Mouse (Mus musculus) forebrain, embryonic 14.5 days (tissue): ENCODE data around the gene Mxd3. TPM values are rescaled to one million over a fixed set of nuclear protein-coding genes. Genes with fewer than 3 reads are reported as not detected.

ENCODE experiments used
- ATAC-seq: fragments of 200-750 bp; cut with Nextera tagmentation; 2 replicates; pipeline ENCODE4 v1.8.0; 2017; ENCODE audit warnings: mild to moderate bottlenecking, moderate library complexity
- DNase-seq: peaks from one replicate; pipeline ENCODE4 v3.0.0-alpha.2; 2015; ENCODE audit warnings: low spot score
- H3K27ac ChIP-seq: fragments of 300-500 bp; sonication (generic); 2 replicates; pipeline ENCODE4 v1.5.1; 2014; ENCODE audit warnings: low read depth, mild to moderate bottlenecking, control low read depth, low read length, moderate library complexity
- H3K27me3 ChIP-seq: fragments of 300-500 bp; sonication (generic); replicated peaks from 2 replicates; pipeline ENCODE4 v1.6.1; 2014; ENCODE audit warnings: low read length, control low read depth, mixed read lengths; ENCODE audit not compliant: control insufficient read depth, insufficient read depth
- H3K36me3 ChIP-seq: fragments of 300-500 bp; sonication (generic); 2 replicates; pipeline ENCODE4 v1.6.1; 2014; ENCODE audit warnings: low read length, control low read depth; ENCODE audit not compliant: control insufficient read depth, insufficient read depth
- H3K4me1 ChIP-seq: fragments of 300-500 bp; sonication (generic); 2 replicates; pipeline ENCODE4 v1.6.1; 2014; ENCODE audit warnings: antibody characterized with exemption, low read length, control low read depth; ENCODE audit not compliant: control insufficient read depth, insufficient read depth
- H3K4me2 ChIP-seq: fragments of 300-500 bp; sonication (generic); 2 replicates; pipeline ENCODE4 v1.6.1; 2014; ENCODE audit warnings: mild to moderate bottlenecking, control low read depth, low read length
- H3K4me3 ChIP-seq: fragments of 300-500 bp; sonication (generic); 2 replicates; pipeline ENCODE4 v1.5.1; 2014; ENCODE audit warnings: low read depth, low read length, control low read depth
- H3K9ac ChIP-seq: fragments of 300-500 bp; sonication (generic); 2 replicates; pipeline ENCODE4 v1.6.1; 2014; ENCODE audit warnings: mild to moderate bottlenecking, low read length, control low read depth, moderate library complexity
- H3K9me3 ChIP-seq: fragments of 300-500 bp; sonication (generic); replicated peaks from 2 replicates; pipeline ENCODE4 v1.6.1; 2016; ENCODE audit warnings: low read length, control low read depth, mixed read lengths; ENCODE audit not compliant: control insufficient read depth
- whole genome bisulfite sequencing: fragments of 180-500 bp; shearing (Covaris S2); extraction: QIAGEN DNeasy Blood & Tissue Kit; methylation state at CpG from one replicate; pipeline ENCODE4 v1.1.7; 2014; 5-methylcytosine and 5-hydroxymethylcytosine counted together
- polyA plus RNA-seq: library from polyadenylated mRNA; unstranded; fragments of >200 nt; fragmentation: Nextera tagmentation; extraction: Ambion mirVana; gene quantifications from 2 replicates; pipeline ENCODE4 v1.2.1, GENCODE M21; 2014

Gene Mxd3
- polyA plus RNA-seq, 1 experiment from 2014 or later = 37.1 TPM

- DNase-seq (no peak), ATAC-seq (no peak)
- 0 out of 2 replicates have a peak, but pooled peaks cover 2% of the 10 kb centered on the region for H3K27me3 ChIP-seq
- H3K4me2 ChIP-seq = no peak overlapping the region
- H3K27ac ChIP-seq = no peak overlapping the region
- no peaks in the 10 kb centered on the region for H3K36me3 ChIP-seq
- H3K4me3 ChIP-seq = no peak overlapping the region
- no peak overlapping the region for H3K9ac ChIP-seq
- H3K4me1 ChIP-seq = no peaks in the 10 kb centered on the region
- no peaks in the 10 kb centered on the region for H3K9me3 ChIP-seq
- 81% methylated on average over 7 of the region's 7 CpGs for WGBS
These were observed 38.8 kb upstream of the Mxd3 start for GRCm38 (mm10) chr13:55368401-55368800.

GRCm38 (mm10) chr13:55362453-55363060 is 32.9 kb upstream of the Mxd3 start, which contains the start of gene Lman2:
TSS of gene Lman2 (minus strand) at chr13:55362783.
- Histone ChIP-seq H3K9ac (peak within 1 kb of the TSS; percentile 85), H3K36me3 (peaks cover 31% of the 10 kb centered on the region), H3K4me3 (peak within 1 kb of the TSS; percentile 94), H3K4me1 (peaks cover 10% of the 10 kb centered on the region), H3K4me2 (peak within 1 kb of the TSS; percentile 86), H3K27me3 (0 out of 2 replicates have a peak, but pooled peaks cover 2% of the 10 kb centered on the region), H3K9me3 (no peaks in the 10 kb centered on the region), H3K27ac (peak within 1 kb of the TSS; percentile 89)
- peak; percentile 99 for ATAC-seq
- peak; percentile 99 for DNase-seq
- under 1% methylated on average over 35 of the region's 35 CpGs for WGBS

- Histone ChIP-seq H3K27me3 (0 out of 2 replicates have a peak, but pooled peaks cover 2% of the 10 kb centered on the region), H3K36me3 (peaks cover 34% of the 10 kb centered on the region), H3K9me3 (no peaks in the 10 kb centered on the region), H3K9ac (peak overlapping the region; percentile 85), H3K4me3 (peak overlapping the region; percentile 94), H3K4me2 (peak overlapping the region; percentile 86), H3K27ac (peak overlapping the region; percentile 89), H3K4me1 (peaks cover 10% of the 10 kb centered on the region)
- under 1% methylated on average over 32 of the region's 32 CpGs for WGBS
- DNase-seq = no peak
- peak; percentile 50 for ATAC-seq
These were observed 32.4 kb upstream of the Mxd3 start for GRCm38 (mm10) chr13:55361974-55362452.

- Histone ChIP-seq H3K4me3 (peak overlapping the region; percentile 94), H3K9me3 (no peaks in the 10 kb centered on the region), H3K27me3 (no peaks in the 10 kb centered on the region), H3K4me1 (peaks cover 10% of the 10 kb centered on the region), H3K4me2 (peak overlapping the region; percentile 86), H3K36me3 (peaks cover 40% of the 10 kb centered on the region), H3K27ac (no peak overlapping the region), H3K9ac (peak overlapping the region; percentile 85; the same call in 1 of the 2 replicates)
- ATAC-seq = no peak
- no peak for DNase-seq
These were observed 31.5 kb upstream of the Mxd3 start for GRCm38 (mm10) chr13:55361145-55361544.

GRCm38 (mm10) chr13:55346745-55347144 is 17.1 kb upstream of the Mxd3 start:
- no peaks in the 10 kb centered on the region for H3K9me3 ChIP-seq
- no peak for ATAC-seq
- H3K4me3 ChIP-seq = no peak overlapping the region
- no peak overlapping the region for H3K4me2 ChIP-seq
- no peak overlapping the region for H3K27ac ChIP-seq
- no peaks in the 10 kb centered on the region for H3K4me1 ChIP-seq
- peaks cover 80% of the 10 kb centered on the region for H3K36me3 ChIP-seq
- no peaks in the 10 kb centered on the region for H3K27me3 ChIP-seq
- 84% methylated on average over 11 of the region's 11 CpGs for WGBS
- no peak overlapping the region for H3K9ac ChIP-seq
- no peak for DNase-seq

DNA sequence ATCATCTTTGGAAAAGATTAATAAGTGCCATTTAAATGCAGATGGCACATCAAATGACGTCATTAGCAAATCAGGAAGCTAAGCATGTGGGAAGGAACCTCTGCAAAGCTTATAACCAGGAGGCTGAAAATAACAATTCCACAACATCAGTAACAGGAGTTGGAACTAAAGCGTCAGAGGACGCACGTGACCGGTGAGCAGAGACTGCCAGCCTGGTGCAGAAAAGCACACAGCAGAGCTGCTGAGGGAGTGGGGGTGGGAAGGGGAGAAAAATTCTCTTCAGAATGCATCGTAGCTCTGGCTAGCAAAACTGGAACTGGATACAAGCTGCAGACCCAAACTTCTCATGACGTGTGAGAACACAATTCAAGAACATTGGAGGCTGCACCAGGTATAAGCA is 14.7 kb upstream of the Mxd3 start:
- H3K36me3 ChIP-seq = peaks cover 58% of the 10 kb centered on the region
- H3K27me3 ChIP-seq = no peaks in the 10 kb centered on the region
- no peak for DNase-seq
- H3K4me1 ChIP-seq = no peaks in the 10 kb centered on the region
- no peak overlapping the region for H3K4me3 ChIP-seq
- no peak overlapping the region for H3K27ac ChIP-seq
- no peak overlapping the region for H3K9ac ChIP-seq
- ATAC-seq = no peak
- 88% methylated on average over 7 of the region's 7 CpGs for WGBS
- no peak overlapping the region for H3K4me2 ChIP-seq
- H3K9me3 ChIP-seq = no peaks in the 10 kb centered on the region

DNA sequence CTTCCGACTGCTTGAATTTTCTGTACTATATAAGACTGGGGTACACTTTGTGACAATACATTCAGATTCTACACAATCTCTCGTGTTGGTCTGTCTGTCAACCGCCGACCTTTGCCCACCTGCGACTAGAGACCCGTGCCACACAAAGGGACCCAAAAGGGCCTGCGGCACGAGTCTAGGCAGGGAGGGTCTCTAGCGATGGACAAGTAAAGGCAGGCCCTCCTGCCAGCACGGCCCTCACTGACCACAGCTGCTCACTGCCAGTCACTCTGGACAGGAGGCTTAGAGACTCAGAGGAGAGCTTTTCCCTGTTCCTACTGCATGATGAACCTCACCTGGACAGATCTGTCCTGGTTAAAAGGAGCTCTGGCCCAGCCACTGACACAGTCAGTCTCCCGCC is 12.8 kb upstream of the Mxd3 start:
- H3K4me2 ChIP-seq = no peak overlapping the region
- no peaks in the 10 kb centered on the region for H3K9me3 ChIP-seq
- H3K4me3 ChIP-seq = no peak overlapping the region
- H3K9ac ChIP-seq = no peak overlapping the region
- H3K27ac ChIP-seq = no peak overlapping the region
- 39% methylated on average over 11 of the region's 11 CpGs for WGBS
- H3K27me3 ChIP-seq = no peaks in the 10 kb centered on the region
- DNase-seq (no peak), ATAC-seq (no peak)
- no peaks in the 10 kb centered on the region for H3K4me1 ChIP-seq
- peaks cover 40% of the 10 kb centered on the region for H3K36me3 ChIP-seq

DNA sequence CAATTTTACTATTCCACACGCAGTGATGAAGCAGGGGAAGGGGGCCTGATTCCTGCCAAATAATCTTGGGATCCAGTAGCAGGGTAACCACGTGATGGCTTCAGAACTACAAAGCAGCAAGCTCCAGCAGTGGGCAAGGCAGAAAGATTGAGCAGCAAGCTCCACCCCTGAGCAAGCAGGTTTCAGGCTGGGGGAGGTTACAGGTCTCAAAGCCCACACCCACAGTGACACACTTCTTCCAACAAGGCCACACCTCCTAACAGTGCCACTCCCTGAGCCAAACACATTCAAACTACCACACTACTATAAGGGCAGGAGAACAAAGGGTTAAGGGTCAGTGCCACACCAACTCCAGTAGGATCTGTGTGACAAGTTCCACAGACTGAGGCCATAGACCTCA is 9.6 kb upstream of the Mxd3 start:
- no peak for ATAC-seq
- H3K4me1 ChIP-seq = no peaks in the 10 kb centered on the region
- H3K27ac ChIP-seq = no peak overlapping the region
- no peak overlapping the region for H3K4me2 ChIP-seq
- peaks cover 8% of the 10 kb centered on the region for H3K36me3 ChIP-seq
- no peaks in the 10 kb centered on the region for H3K9me3 ChIP-seq
- no peaks in the 10 kb centered on the region for H3K27me3 ChIP-seq
- no peak overlapping the region for H3K4me3 ChIP-seq
- no peak for DNase-seq
- WGBS = 35% methylated on average over 2 of the region's 2 CpGs
- no peak overlapping the region for H3K9ac ChIP-seq
